Mouse (Mus musculus) limb, embryonic 11.5 days (tissue): ENCODE data around the gene Asdurf. TPM values are rescaled to one million over a fixed set of nuclear protein-coding genes. Genes with fewer than 3 reads are reported as not detected.
"Not testable (repeated sequence)": the region's sequence is repeated elsewhere in the genome, so short reads cannot be mapped to it uniquely, and the experiment has no call there.

Source experiments
- ATAC-seq: fragments of 200-750 bp; cut with Nextera tagmentation; 2 replicates; pipeline ENCODE4 v1.8.0; 2017; ENCODE audit warnings: low read depth; ENCODE audit not compliant: insufficient number of reproducible peaks, low FRiP score, low TSS enrichment
- DNase-seq: peaks from one replicate; pipeline ENCODE4 v3.0.0-alpha.2; 2015; ENCODE audit warnings: low spot score
- H3K27ac ChIP-seq: fragments of 300-500 bp; sonication (generic); replicated peaks from 2 replicates; pipeline ENCODE4 v1.5.1; 2014; ENCODE audit warnings: low read depth, mild to moderate bottlenecking, low read length
- H3K27me3 ChIP-seq: fragments of 300-500 bp; sonication (generic); 2 replicates; pipeline ENCODE4 v1.6.1; 2014; ENCODE audit warnings: mild to moderate bottlenecking, low read length, mixed read lengths; ENCODE audit not compliant: control insufficient read depth, insufficient read depth
- H3K36me3 ChIP-seq: fragments of 300-500 bp; sonication (generic); 2 replicates; pipeline ENCODE4 v1.6.1; 2014; ENCODE audit warnings: mild to moderate bottlenecking, low read length, moderate library complexity, mixed read lengths; ENCODE audit not compliant: control insufficient read depth, insufficient read depth
- H3K4me1 ChIP-seq: fragments of 300-500 bp; sonication (generic); 2 replicates; pipeline ENCODE4 v1.6.1; 2014; ENCODE audit warnings: low read length, mixed read lengths; ENCODE audit not compliant: control insufficient read depth, insufficient read depth
- H3K4me2 ChIP-seq: fragments of 300-500 bp; sonication (generic); 2 replicates; pipeline ENCODE4 v1.6.1; 2014; ENCODE audit warnings: low read depth, mild to moderate bottlenecking, moderate library complexity; ENCODE audit not compliant: severe bottlenecking
- H3K4me3 ChIP-seq: fragments of 300-500 bp; sonication (generic); 2 replicates; pipeline ENCODE4 v1.5.1; 2014; ENCODE audit warnings: low read depth, low read length
- H3K9ac ChIP-seq: fragments of 300-500 bp; sonication (generic); 2 replicates; pipeline ENCODE4 v1.6.1; 2014; ENCODE audit warnings: mild to moderate bottlenecking, low read length
- H3K9me3 ChIP-seq: fragments of 300-500 bp; sonication (generic); 2 replicates; pipeline ENCODE4 v1.6.1; 2016; ENCODE audit warnings: low read length; ENCODE audit not compliant: control insufficient read depth
- WGBS: fragments of 180-500 bp; shearing (Covaris S2); extraction: QIAGEN DNeasy Blood & Tissue Kit; methylation state at CpG from one replicate; pipeline ENCODE4 v1.1.7; 2014; 5-methylcytosine and 5-hydroxymethylcytosine counted together
- polyA plus RNA-seq: library from polyadenylated mRNA; unstranded; fragments of >200 nt; fragmentation: Nextera tagmentation; extraction: Ambion mirVana; gene quantifications from 2 replicates; pipeline ENCODE4 v1.2.1, GENCODE M21; 2014

Asdurf gene
- polyA plus RNA-seq, 1 experiment from 2014 or later = 3.6 TPM

GRCm38 (mm10) chr1:53337403-53337802, 15.0 kb downstream of the Asdurf start:
- H3K36me3 ChIP-seq, H3K9me3 ChIP-seq, H3K4me1 ChIP-seq, ATAC-seq, H3K9ac ChIP-seq, DNase-seq, H3K4me2 ChIP-seq, H3K27me3 ChIP-seq, H3K27ac ChIP-seq, H3K4me3 ChIP-seq: not testable (repeated sequence)
- WGBS = 70% methylated on average over 2 of the region's 2 CpGs

- ATAC-seq = no peak
- Histone ChIP-seq H3K4me2 (no peak overlapping the region), H3K9me3 (no peaks in the 10 kb centered on the region), H3K4me1 (no peaks in the 10 kb centered on the region), H3K9ac (no peak overlapping the region), H3K27ac (no peak overlapping the region), H3K4me3 (no peak overlapping the region), H3K27me3 (no peaks in the 10 kb centered on the region), H3K36me3 (no peaks in the 10 kb centered on the region)
- no peak for DNase-seq
Measured at GRCm38 (mm10) chr1:53335465-53335864, 17.0 kb downstream of the Asdurf start.

GRCm38 (mm10) chr1:53333527-53333926, 18.9 kb downstream of the Asdurf start:
- WGBS = 83% methylated on average over 5 of the region's 5 CpGs

GRCm38 (mm10) chr1:53324827-53325494, 27.5 kb downstream of the Asdurf start:
- Histone ChIP-seq H3K4me3 (no peak overlapping the region), H3K27ac (no peak overlapping the region), H3K27me3 (no peaks in the 10 kb centered on the region), H3K4me2 (no peak overlapping the region), H3K36me3 (no peaks in the 10 kb centered on the region; the same call in 1 of the 2 replicates), H3K4me1 (no peaks in the 10 kb centered on the region), H3K9ac (no peak overlapping the region), H3K9me3 (no peaks in the 10 kb centered on the region)
- WGBS = 90% methylated on average over 5 of the region's 5 CpGs
- no peak for DNase-seq
- ATAC-seq = no peak

More at GRCm38 (mm10) chr1:53333527-53333926, 18.9 kb downstream of the Asdurf start:
- H3K9me3 ChIP-seq, H3K4me2 ChIP-seq, H3K4me3 ChIP-seq, H3K27ac ChIP-seq, H3K27me3 ChIP-seq, H3K36me3 ChIP-seq, H3K4me1 ChIP-seq, H3K9ac ChIP-seq, DNase-seq, ATAC-seq: not testable (repeated sequence)

- Histone ChIP-seq H3K4me2 (no peak overlapping the region), H3K27ac (no peak overlapping the region), H3K27me3 (no peaks in the 10 kb centered on the region), H3K9me3 (no peaks in the 10 kb centered on the region), H3K4me3 (no peak overlapping the region), H3K9ac (no peak overlapping the region), H3K4me1 (no peaks in the 10 kb centered on the region), H3K36me3 (no peaks in the 10 kb centered on the region; the same call in 1 of the 2 replicates)
- no peak for DNase-seq
- ATAC-seq = no peak
- WGBS = 90% methylated on average over 1 of the region's 1 CpGs
Measured at GRCm38 (mm10) chr1:53324277-53324676, 28.1 kb downstream of the Asdurf start.

GRCm38 (mm10) chr1:53323254-53323653, 29.2 kb downstream of the Asdurf start:
- H3K4me3 ChIP-seq = no peak overlapping the region
- H3K9ac ChIP-seq = no peak overlapping the region
- H3K36me3 ChIP-seq = no peaks in the 10 kb centered on the region; the same call in 1 of the 2 replicates
- H3K4me2 ChIP-seq = no peak overlapping the region
- 89% methylated on average over 5 of the region's 5 CpGs for WGBS
- H3K27me3 ChIP-seq = no peaks in the 10 kb centered on the region
- H3K9me3 ChIP-seq = no peaks in the 10 kb centered on the region
- no peak overlapping the region for H3K27ac ChIP-seq
- no peak for ATAC-seq
- no peaks in the 10 kb centered on the region for H3K4me1 ChIP-seq
- DNase-seq = no peak

GRCm38 (mm10) chr1:53321662-53322344, 30.6 kb downstream of the Asdurf start:
- H3K36me3 ChIP-seq = no peaks in the 10 kb centered on the region; the same call in 1 of the 2 replicates
- WGBS = 93% methylated on average over 4 of the region's 4 CpGs
- no peaks in the 10 kb centered on the region for H3K27me3 ChIP-seq

GRCm38 (mm10) chr1:53312989-53313967, 39.1 kb downstream of the Asdurf start, which contains the start of gene Osgepl1:
TSS of gene Osgepl1 (plus strand) at chr1:53313624.
- peak within 1 kb of the TSS; percentile 63 for H3K9ac ChIP-seq
- peak within 1 kb of the TSS; percentile 52 for H3K4me2 ChIP-seq
- peak within 1 kb of the TSS; percentile 50 for H3K4me3 ChIP-seq
- peak; percentile 88 for DNase-seq
- H3K27me3 ChIP-seq = no peaks in the 10 kb centered on the region
- no peaks in the 10 kb centered on the region for H3K36me3 ChIP-seq
- no peaks in the 10 kb centered on the region for H3K4me1 ChIP-seq
- peak within 1 kb of the TSS; percentile 24; the same call in 1 of the 2 replicates for H3K27ac ChIP-seq
- 3% methylated on average over 27 of the region's 27 CpGs for WGBS
- ATAC-seq = peak; percentile 95
- no peaks in the 10 kb centered on the region for H3K9me3 ChIP-seq

More at GRCm38 (mm10) chr1:53321662-53322344, 30.6 kb downstream of the Asdurf start:
- Histone ChIP-seq H3K4me1 (no peaks in the 10 kb centered on the region), H3K27ac (no peak overlapping the region), H3K4me3 (no peak overlapping the region), H3K9me3 (no peaks in the 10 kb centered on the region), H3K9ac (no peak overlapping the region), H3K4me2 (no peak overlapping the region)
- no peak for DNase-seq
- ATAC-seq = no peak
